Mouse (Mus musculus): ENCODE measurements around the gene Ctcf. TPM values are rescaled to one million over a fixed set of nuclear protein-coding genes. Genes with fewer than 3 reads are reported as not detected.

The Ctcf gene
- total RNA-seq, 2 experiments from 2014 or later = 40.0 to 43.0 TPM

DNA sequence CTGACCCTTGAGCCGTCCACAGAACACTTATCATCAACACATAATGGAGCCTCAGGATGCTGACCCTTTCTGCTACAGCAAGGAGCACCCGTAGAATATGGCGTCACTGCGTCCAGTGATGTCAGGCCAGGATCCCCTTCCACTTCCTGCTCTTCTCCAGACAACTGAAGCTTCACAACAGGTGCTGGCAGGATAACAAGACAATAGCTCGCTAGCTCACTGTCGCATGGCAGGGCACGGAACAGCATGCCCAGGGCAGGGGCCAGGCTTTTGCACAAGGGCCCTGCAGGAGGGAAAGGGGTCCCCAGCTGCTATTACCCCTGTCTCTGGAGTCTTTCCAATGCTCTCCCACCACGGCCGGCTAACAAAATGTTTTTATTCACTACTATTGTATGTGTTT, 86.5 kb downstream of the Ctcf start:
- DNase-seq = no peak
- intact Hi-C loops (cut with DNase I) = no loop called here

DNA sequence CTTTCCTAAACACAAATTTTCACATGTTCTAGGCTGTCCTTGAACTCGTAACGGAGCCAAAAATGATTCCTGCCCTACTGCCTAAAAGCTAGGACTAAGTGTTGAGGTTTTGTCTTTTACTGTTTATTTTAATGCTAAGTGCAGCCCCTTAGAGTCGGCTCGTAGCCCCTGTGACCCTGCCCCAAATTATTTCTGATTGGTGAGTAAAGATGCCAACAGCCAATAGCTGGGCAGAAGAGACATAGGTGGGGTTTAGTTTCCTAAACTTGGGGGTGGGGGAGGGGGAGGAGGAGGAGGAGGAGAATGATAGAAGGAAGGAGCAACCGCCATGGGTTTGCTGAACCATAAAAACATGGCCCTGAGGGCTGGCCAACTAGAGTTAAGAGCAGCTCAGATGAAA, 89.4 kb downstream of the Ctcf start:
- no peak for DNase-seq
- intact Hi-C loops (cut with DNase I) = no loop called here

DNA sequence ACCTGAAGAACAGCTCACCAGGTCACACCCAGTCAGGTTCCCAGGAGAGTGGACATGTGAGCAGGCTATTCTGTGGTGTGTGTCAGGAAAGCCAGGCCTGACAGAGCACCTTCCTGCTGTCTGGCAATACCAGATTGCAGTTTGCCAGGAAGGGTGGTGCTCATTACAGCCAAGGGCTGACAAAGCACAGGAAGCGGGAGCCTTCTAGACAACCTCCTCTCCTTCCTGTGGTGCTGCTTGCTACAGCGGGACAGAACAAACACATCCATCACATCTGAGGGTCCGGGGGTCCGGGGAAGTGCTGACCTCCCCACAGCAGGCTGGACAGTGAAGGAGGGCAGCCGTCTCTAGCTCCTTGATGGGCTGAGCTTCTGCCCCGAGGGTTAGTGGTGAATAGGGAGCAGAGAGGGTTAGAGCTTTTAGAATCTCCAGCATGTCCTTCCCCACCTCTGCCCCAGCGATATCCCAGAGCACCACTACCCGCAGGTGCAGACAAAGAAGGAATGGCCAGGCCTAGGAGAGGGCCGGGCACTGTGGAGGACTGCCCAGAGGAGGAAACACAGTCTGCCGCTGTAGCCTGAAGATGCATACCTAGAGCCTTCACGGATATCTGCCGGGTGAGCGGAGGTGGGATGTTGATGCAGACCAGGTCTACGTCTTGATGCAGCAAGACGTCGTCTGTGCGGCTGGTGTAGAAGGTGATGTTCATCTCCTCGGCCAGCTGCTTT, 91.2 kb downstream of the Ctcf start:
- peak; percentile 53 to 58 for DNase-seq
- intact Hi-C loops (cut with DNase I) = no loop called here

DNA sequence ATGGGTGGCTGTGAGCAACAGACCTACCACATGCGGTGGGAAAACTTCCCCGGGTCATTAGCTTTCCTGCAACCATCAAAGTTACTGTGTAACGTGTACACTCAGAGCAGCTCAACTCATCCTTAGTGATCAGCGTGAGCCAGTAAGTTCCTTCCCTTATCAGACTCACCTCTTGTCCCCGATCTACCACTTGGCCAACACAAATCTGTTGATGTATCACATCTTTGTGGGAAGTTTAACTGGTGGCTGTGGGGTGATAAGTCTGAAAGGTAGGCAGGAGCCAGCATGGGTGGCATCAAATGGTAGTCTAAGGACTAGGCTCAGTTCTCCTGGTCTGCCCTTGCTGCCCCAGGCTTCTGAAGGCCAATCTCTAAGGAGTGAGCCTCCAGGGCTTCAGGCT, 95.8 kb downstream of the Ctcf start:
- DNase-seq = no peak
- intact Hi-C loops (cut with DNase I) = no loop called here

Small RNA genes lying within 50 kb of the gene (microRNA-seq; reads per million reads assigned to microRNA genes)
- gene Mir1966 (ENCODE audit: borderline number of aligned reads in 2 of 2) = 0 reads per million in 2 experiments

Other genes with a start within 250 kb of the Ctcf start
- gene Kctd19, start 223.1 kb upstream of the Ctcf start, total RNA-seq (2021) = under 1 TPM; 0.24 to 0.53 TPM
- gene Lrrc36, start 223.0 kb upstream of the Ctcf start, total RNA-seq (2021) = under 1 TPM; 0.41 to 0.56 TPM
- gene Tppp3, start 165.0 kb upstream of the Ctcf start, total RNA-seq (2021) = 10 to 100 TPM; 43.3 to 45.7 TPM
- gene Zdhhc1, start 139.7 kb upstream of the Ctcf start, total RNA-seq (2021) = 10 to 100 TPM; 14.5 to 14.9 TPM
- gene Hsd11b2, start 117.8 kb upstream of the Ctcf start, total RNA-seq (2021) = not detected
- 10 to 100 TPM; 51.7 to 53.4 TPM for gene Atp6v0d1, start 70.5 kb upstream of the Ctcf start, total RNA-seq (2021)
- 10 to 100 TPM; 53.0 to 53.8 TPM for gene Ripor1, start 31.3 kb upstream of the Ctcf start, total RNA-seq (2021)
- not detected for gene Agrp, start 825 bp downstream of the Ctcf start, total RNA-seq (2021)
- under 1 TPM; 0.27 to 0.31 TPM for gene Carmil2, start 49.7 kb downstream of the Ctcf start, total RNA-seq (2021)
- 10 to 100 TPM; 11.7 to 12.3 TPM for gene Acd, start 64.5 kb downstream of the Ctcf start, total RNA-seq (2021)
- 1 to 10 TPM; 7.7 to 8.5 TPM for gene Pard6a, start 64.6 kb downstream of the Ctcf start, total RNA-seq (2021)
- gene 4933405L10Rik, start 71.1 kb downstream of the Ctcf start, total RNA-seq (2021) = not detected
- 1 to 10 TPM; 1.3 to 2.2 TPM for gene Enkd1, start 71.6 kb downstream of the Ctcf start, total RNA-seq (2021)
- 1 to 10 TPM; 4.0 to 4.1 TPM for gene Gfod2, start 122.1 kb downstream of the Ctcf start, total RNA-seq (2021)
- gene Ranbp10, start 190.8 kb downstream of the Ctcf start, total RNA-seq (2021) = 10 to 100 TPM; 19.8 TPM
- gene Tsnaxip1, start 191.2 kb downstream of the Ctcf start, total RNA-seq (2021) = not detected
- gene Cenpt, start 216.7 kb downstream of the Ctcf start, total RNA-seq (2021) = 1 to 10 TPM; 2.0 to 2.6 TPM
- gene Thap11, start 218.6 kb downstream of the Ctcf start, total RNA-seq (2021) = 10 to 100 TPM; 26.5 to 28.3 TPM
- gene Nutf2, start 224.0 kb downstream of the Ctcf start, total RNA-seq (2021) = 10 to 100 TPM; 33.0 to 42.4 TPM
- 10 to 100 TPM; 24.2 to 26.3 TPM for gene Edc4, start 244.3 kb downstream of the Ctcf start, total RNA-seq (2021)

Data from heart, postnatal 36 days (tissue).